Mouse (Mus musculus): ENCODE measurements around the gene B230104I21Rik.

GRCm38 (mm10) chr4:154355408-154355807, 19.5 kb downstream of the B230104I21Rik start:
- TF ChIP-seq CTCF (IDR thresholded peaks at IDR 0.05; ENCODE audit: extremely low read depth, insufficient read length, insufficient replicate concordance, low read depth, low read length) (no peak; the same call in 1 of the 2 replicates), POLR2A (IDR thresholded peaks at IDR 0.05; ENCODE audit: low read depth, low read length) (no peak)
